Mouse (Mus musculus) G1E-ER4 (cell line): ENCODE results near the gene Mms19. TPM values are rescaled to one million over a fixed set of nuclear protein-coding genes. Genes with fewer than 3 reads are reported as not detected.

Experiments used
- GATA1 ChIP-seq: IDR thresholded peaks from one replicate; pipeline ENCODE4 v1.8.0; 2012; ENCODE audit warnings: low read length, inconsistent platforms
- polyA plus RNA-seq: library from polyadenylated mRNA; stranded (reverse); fragments of >175 nt; gene quantifications from 2 replicates; pipeline ENCODE4 v1.2.3, GENCODE M21; 2012

The Mms19 gene
- polyA plus RNA-seq, 1 experiment = 12.0 TPM

DNA sequence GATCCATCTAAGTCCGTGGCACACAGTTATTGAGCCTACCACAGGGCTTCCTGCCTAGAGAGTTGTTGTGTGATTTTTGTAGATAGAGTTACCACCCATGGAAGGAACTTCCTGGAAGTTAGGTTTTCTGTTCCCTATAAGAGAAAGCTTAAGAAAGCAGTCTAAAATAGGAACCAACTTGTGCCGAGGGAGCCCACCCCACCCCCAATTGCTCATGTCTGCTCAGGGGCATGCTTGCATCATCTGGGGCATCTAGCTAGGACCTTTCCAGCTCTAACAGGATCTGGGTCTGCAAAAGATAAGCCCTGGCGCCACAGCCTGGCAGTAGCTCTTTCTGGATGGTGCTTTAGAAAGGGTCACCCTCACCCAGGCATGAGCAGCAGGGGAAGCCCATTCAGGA is 24.7 kb upstream of the Mms19 start:
- TF ChIP-seq GATA1 = no peak

- no peak for TF ChIP-seq GATA1
These were observed 23.3 kb upstream of the Mms19 start for GRCm38 (mm10) chr19:42004258-42004657.

DNA sequence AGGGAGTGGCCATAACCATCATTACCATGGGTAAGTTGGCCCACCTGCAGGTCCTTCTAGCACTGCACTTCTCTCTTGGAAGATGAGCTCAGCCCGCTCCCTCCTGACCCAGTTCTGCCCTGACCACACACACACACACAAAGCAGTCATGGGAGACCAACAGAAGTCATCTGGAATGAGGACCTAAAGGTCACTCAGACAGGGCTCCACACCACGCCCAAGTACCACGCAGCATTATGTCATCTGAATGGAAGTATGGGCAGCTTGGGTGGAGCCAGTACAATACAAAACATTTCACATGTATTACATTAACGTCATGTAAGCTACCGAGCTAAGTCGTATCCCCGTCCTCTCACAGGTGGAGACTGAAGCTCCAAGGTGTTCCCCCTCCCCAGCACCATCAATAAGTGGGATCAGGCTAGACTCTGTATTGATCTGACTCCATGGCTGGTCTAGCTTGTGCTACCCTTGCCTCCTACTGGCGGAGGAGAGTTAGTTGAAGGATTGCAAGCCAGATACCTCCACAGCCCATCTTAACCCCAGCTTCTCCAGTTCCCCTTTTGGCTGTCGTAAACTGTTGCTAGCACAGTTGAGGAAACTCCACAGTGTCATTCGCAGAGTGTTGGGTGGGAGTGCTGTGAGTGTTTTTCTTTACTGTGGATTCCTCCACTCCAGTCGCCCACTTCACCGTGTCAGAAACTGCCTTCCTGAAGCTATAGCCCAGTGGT is 20.5 kb upstream of the Mms19 start:
- no peak for TF ChIP-seq GATA1

DNA sequence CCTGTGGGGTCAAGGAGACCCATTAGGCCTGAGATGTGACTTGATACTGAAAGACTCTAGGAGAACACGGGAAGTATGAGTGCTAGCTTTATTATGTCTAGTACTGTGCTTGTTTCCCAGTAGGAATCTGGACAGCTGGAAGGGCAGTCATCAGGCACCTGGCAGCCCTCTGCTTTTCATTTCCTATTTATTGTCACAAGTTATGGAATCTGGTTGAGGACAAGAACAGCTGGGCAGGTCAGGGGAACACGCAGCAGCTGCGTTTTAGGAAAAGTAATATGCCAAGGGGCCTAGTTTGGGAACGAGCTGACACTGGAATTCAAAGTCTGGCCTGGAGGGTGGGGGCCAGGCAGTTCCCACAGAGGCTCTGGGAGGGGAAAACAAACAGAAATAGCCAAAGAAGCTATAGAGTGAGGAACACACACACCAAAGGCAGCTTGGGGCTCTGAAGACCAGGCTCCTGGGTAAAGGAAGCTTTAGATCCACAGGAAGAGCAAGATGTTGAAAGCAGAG is 19.5 kb upstream of the Mms19 start:
- TF ChIP-seq GATA1 = no peak

- TF ChIP-seq GATA1 = no peak
These were observed 18.8 kb upstream of the Mms19 start for GRCm38 (mm10) chr19:41999688-42000283.

DNA sequence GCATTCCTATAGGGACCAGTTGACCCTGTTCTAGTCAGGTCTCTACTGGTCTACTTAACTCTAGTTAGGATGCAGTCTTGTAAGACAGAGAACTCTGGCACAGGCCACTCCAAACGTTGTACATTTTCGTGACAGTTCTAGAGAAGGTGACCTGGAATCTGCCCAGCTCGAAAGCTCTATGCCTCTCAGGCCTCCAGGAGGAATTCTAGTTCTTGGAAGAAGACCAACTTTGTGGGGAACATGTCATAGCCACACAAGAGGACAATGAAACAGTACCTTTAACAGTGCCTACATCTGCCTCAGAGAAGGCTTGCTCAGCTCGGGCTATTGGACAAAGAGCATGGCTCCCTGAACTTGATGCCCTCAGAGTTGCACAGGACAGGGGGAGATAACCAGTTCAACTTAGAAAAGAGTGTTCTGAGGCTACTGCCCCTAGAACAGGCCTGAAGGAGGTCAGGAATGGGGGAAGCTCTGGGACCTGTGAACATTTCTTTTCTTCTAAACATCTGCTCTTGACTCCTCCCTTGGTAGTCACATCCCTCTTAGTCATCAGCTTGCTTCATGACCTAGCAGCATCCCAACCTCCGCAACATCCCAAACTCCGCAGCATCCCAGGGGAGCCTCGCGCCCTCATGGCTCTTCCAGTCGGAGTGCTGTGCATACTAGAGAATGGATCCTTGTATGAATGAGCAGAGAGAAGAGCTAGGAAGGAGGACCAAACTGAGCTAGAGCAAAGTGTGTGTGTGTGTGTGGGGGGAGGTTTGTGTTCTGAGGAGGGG is 18.0 kb upstream of the Mms19 start:
- no peak for TF ChIP-seq GATA1

DNA sequence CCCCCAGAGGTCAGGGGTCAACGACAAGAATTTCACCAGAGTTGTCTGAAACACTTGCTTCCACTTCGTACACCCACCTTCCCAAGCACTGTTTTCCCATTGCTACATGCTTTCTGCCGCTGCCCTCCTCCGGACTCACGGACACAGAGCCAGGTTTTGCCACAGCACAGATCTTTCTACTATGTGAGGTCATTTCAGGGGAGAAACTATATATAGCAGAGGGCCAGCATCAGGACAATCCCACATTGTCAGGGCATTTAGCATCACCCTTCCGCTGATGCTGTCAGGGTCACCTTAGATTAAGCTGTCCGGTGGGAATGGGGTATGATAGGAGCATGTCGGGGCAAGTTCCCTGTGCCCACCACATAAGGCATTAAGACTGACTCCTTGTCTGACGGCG is 16.1 kb upstream of the Mms19 start:
- TF ChIP-seq GATA1 = no peak

DNA sequence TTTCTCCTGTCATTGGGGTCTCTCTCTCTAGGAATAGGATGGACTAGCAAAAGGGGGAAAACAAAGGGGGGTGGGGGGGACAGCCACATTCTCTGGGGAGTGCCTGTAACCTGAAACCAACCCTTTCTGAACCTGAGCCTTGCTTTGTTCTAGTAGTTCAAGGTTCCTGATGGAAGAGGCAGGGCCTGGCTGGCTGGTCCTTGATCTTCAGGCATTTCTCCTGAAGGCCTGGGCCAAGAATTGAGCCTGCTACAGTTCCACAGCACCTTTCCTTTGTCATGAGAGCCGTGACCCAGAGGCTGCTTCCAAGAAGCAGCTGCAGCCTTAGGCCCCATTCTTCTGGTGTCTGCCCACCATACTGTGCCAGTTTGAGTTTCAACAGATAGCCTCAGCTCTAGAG is 14.5 kb upstream of the Mms19 start:
- TF ChIP-seq GATA1 = no peak

GRCm38 (mm10) chr19:41994023-41994422 is 13.1 kb upstream of the Mms19 start:
- TF ChIP-seq GATA1 = no peak

- TF ChIP-seq GATA1 = no peak
These were observed 12.5 kb upstream of the Mms19 start for GRCm38 (mm10) chr19:41993484-41993883.

GRCm38 (mm10) chr19:41992971-41993370 is 12.0 kb upstream of the Mms19 start:
- no peak for TF ChIP-seq GATA1

GRCm38 (mm10) chr19:41991926-41992477 is 11.0 kb upstream of the Mms19 start:
- TF ChIP-seq GATA1 = no peak

- TF ChIP-seq GATA1 = no peak
These were observed 8.9 kb upstream of the Mms19 start for GRCm38 (mm10) chr19:41989810-41990209.

DNA sequence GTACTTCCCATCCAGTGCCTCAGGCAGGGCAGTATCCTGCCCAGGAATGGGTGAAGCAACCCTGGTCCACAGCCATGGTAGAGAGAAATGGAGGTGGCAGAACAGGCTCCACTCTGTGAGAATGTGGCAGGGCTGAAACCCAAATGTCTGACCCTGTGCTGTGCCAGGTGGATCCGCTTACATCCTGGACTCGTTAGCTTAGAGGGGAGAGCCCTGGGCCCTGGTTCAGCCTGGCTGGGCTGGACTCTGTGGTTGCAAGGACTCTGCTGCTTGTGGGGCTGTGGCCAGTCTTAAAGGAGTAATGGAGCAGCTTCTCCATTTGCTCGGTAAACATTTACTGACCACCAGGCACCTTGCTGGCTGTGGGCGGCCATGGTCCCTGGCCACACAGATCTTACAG is 6.2 kb upstream of the Mms19 start:
- TF ChIP-seq GATA1 = no peak

DNA sequence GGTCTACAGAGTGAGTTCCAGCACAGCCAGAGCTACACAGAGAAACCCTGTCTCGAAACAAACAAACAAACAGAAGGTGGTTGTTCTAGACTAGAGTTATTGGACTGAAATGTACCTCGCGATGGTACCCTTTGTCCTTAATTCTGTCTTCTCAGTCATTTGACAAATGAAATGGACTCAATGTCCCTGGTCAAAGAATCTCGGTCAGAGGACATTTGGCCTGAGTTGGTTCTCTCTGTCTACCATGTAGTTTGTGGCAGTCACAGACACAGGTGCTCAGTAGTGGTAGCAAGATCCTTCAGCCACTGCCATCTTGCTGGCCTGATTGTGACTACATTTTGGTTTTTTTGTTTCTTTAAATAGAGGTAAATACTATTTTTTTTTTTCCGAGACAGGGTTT is 5.0 kb upstream of the Mms19 start:
- no peak for TF ChIP-seq GATA1

DNA sequence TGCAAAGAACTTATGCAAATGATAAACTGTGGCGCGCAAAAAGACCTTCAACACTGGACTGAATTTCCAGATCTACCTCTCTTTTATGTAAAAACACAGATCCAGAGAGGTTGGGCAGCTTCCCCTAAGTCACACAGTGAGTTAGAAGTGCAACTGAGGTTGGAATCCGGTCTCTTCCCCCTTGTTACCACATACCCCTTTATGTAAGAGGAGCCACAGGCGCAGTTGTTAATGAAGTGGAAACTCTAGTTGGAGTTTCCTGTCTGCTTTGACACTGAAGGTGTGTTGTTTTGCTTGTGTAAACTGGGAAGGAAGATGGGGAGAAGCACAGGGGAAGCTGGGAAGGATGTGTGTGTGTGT is 1.8 kb upstream of the Mms19 start:
- TF ChIP-seq GATA1 = no peak
